Mouse (Mus musculus): Measurements from ENCODE around the gene Rab3gap2. TPM values are rescaled to one million over a fixed set of nuclear protein-coding genes. Genes with fewer than 3 reads are reported as not detected.
A peak's percentile ranks its signal among the peaks of the same experiment; 100 is the strongest.

Gene Rab3gap2
- polyA plus RNA-seq, 1 experiment from 2014 or later: 15.8 TPM

- H3K4me3 ChIP-seq (ENCODE audit: low read depth, low read length): no peak overlapping the region
- WGBS: 85% methylated on average over 9 of the region's 9 CpGs
These were observed 14.0 kb upstream of the Rab3gap2 start for GRCm38 (mm10) chr1:185189901-185190300.

DNA sequence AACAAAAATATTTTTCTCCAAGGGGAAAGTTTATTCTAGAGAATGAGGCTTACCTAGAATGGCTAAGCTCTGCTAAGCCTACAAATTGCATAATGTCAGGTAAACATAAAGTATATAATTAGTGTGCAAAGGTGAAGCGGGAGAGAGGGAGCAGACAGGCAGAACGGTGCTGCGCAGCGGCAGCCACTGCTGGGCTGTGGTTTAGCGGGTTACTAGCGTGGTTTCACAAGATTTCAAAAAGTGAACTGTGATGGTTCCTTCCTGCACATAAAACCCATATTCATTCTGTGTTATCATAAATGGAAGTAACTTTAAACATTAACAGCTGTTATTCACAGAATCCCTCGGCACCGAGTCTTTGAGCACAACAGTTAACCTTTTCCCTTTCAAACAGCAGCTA is 11.8 kb upstream of the Rab3gap2 start:
- Histone ChIP-seq H3K4me3 (ENCODE audit: low read depth, low read length) (no peak overlapping the region), H3K9ac (ENCODE audit: low read depth, low read length) (no peak overlapping the region), H3K9me3 (ENCODE audit: control insufficient read depth) (no peaks in the 10 kb centered on the region), H3K4me1 (replicated peaks; ENCODE audit: control insufficient read depth, insufficient read depth, low read length) (no peaks in the 10 kb centered on the region), H3K4me2 (replicated peaks; ENCODE audit: low read depth) (no peak overlapping the region), H3K36me3 (ENCODE audit: control insufficient read depth, insufficient read depth) (no peaks in the 10 kb centered on the region), H3K27me3 (replicated peaks; ENCODE audit: control insufficient read depth, insufficient read depth, low read length) (no peaks in the 10 kb centered on the region), H3K27ac (ENCODE audit: low read depth, low read length) (no peak overlapping the region)
- no peak for ATAC-seq
- TF ChIP-seq CTCF (IDR thresholded peaks at IDR 0.05; ENCODE audit: low read depth): no peak
- WGBS: 41% methylated on average over 8 of the region's 8 CpGs

More at GRCm38 (mm10) chr1:185189901-185190300, 14.0 kb upstream of the Rab3gap2 start:
- no peaks in the 10 kb centered on the region for H3K27me3 ChIP-seq (replicated peaks; ENCODE audit: control insufficient read depth, insufficient read depth, low read length)
- no peaks in the 10 kb centered on the region for H3K9me3 ChIP-seq (ENCODE audit: control insufficient read depth)
- TF ChIP-seq CTCF (IDR thresholded peaks at IDR 0.05; ENCODE audit: low read depth): no peak
- no peak for ATAC-seq
- H3K4me2 ChIP-seq (replicated peaks; ENCODE audit: low read depth): no peak overlapping the region
- no peak overlapping the region for H3K27ac ChIP-seq (ENCODE audit: low read depth, low read length)
- no peak overlapping the region for H3K9ac ChIP-seq (ENCODE audit: low read depth, low read length)
- no peaks in the 10 kb centered on the region for H3K4me1 ChIP-seq (replicated peaks; ENCODE audit: control insufficient read depth, insufficient read depth, low read length)
- H3K36me3 ChIP-seq (ENCODE audit: control insufficient read depth, insufficient read depth): no peaks in the 10 kb centered on the region

GRCm38 (mm10) chr1:185193509-185193908 is 10.4 kb upstream of the Rab3gap2 start:
- no peaks in the 10 kb centered on the region for H3K36me3 ChIP-seq (ENCODE audit: control insufficient read depth, insufficient read depth)
- H3K4me2 ChIP-seq (replicated peaks; ENCODE audit: low read depth): no peak overlapping the region
- H3K9ac ChIP-seq (ENCODE audit: low read depth, low read length): no peak overlapping the region
- H3K4me3 ChIP-seq (ENCODE audit: low read depth, low read length): no peak overlapping the region
- no peaks in the 10 kb centered on the region for H3K27me3 ChIP-seq (replicated peaks; ENCODE audit: control insufficient read depth, insufficient read depth, low read length)
- no peaks in the 10 kb centered on the region for H3K4me1 ChIP-seq (replicated peaks; ENCODE audit: control insufficient read depth, insufficient read depth, low read length)
- ATAC-seq: peak; percentile 76
- H3K9me3 ChIP-seq (ENCODE audit: control insufficient read depth): no peaks in the 10 kb centered on the region
- WGBS: 10% methylated on average over 10 of the region's 10 CpGs
- H3K27ac ChIP-seq (ENCODE audit: low read depth, low read length): no peak overlapping the region
- TF ChIP-seq CTCF (IDR thresholded peaks at IDR 0.05; ENCODE audit: low read depth): peak; percentile 95

GRCm38 (mm10) chr1:185196323-185196722 is 7.6 kb upstream of the Rab3gap2 start:
- Histone ChIP-seq H3K4me1 (replicated peaks; ENCODE audit: control insufficient read depth, insufficient read depth, low read length) (no peaks in the 10 kb centered on the region), H3K9me3 (ENCODE audit: control insufficient read depth) (no peaks in the 10 kb centered on the region), H3K27ac (ENCODE audit: low read depth, low read length) (no peak overlapping the region), H3K4me3 (ENCODE audit: low read depth, low read length) (no peak overlapping the region), H3K4me2 (replicated peaks; ENCODE audit: low read depth) (no peak overlapping the region), H3K36me3 (ENCODE audit: control insufficient read depth, insufficient read depth) (no peaks in the 10 kb centered on the region), H3K27me3 (replicated peaks; ENCODE audit: control insufficient read depth, insufficient read depth, low read length) (no peaks in the 10 kb centered on the region), H3K9ac (ENCODE audit: low read depth, low read length) (no peak overlapping the region)
- WGBS: 67% methylated on average over 3 of the region's 3 CpGs
- no peak for TF ChIP-seq CTCF (IDR thresholded peaks at IDR 0.05; ENCODE audit: low read depth)
- no peak for ATAC-seq

GRCm38 (mm10) chr1:185200571-185201395 is 3.1 kb upstream of the Rab3gap2 start:
- Histone ChIP-seq H3K4me1 (replicated peaks; ENCODE audit: control insufficient read depth, insufficient read depth, low read length) (peaks cover 3% of the 10 kb centered on the region; the same call in 1 of the 2 replicates), H3K4me2 (replicated peaks; ENCODE audit: low read depth) (no peak overlapping the region), H3K9me3 (ENCODE audit: control insufficient read depth) (no peaks in the 10 kb centered on the region), H3K4me3 (ENCODE audit: low read depth, low read length) (no peak overlapping the region), H3K36me3 (ENCODE audit: control insufficient read depth, insufficient read depth) (no peaks in the 10 kb centered on the region), H3K27me3 (replicated peaks; ENCODE audit: control insufficient read depth, insufficient read depth, low read length) (no peaks in the 10 kb centered on the region), H3K27ac (ENCODE audit: low read depth, low read length) (no peak overlapping the region), H3K9ac (ENCODE audit: low read depth, low read length) (no peak overlapping the region)
- no peak for ATAC-seq
- no peak for TF ChIP-seq CTCF (IDR thresholded peaks at IDR 0.05; ENCODE audit: low read depth)
- 74% methylated on average over 22 of the region's 22 CpGs for WGBS

GRCm38 (mm10) chr1:185201994-185202393 is 1.9 kb upstream of the Rab3gap2 start:
- Histone ChIP-seq H3K4me3 (ENCODE audit: low read depth, low read length) (no peak overlapping the region), H3K4me1 (replicated peaks; ENCODE audit: control insufficient read depth, insufficient read depth, low read length) (peaks cover 3% of the 10 kb centered on the region; the same call in 1 of the 2 replicates), H3K27me3 (replicated peaks; ENCODE audit: control insufficient read depth, insufficient read depth, low read length) (no peaks in the 10 kb centered on the region), H3K4me2 (replicated peaks; ENCODE audit: low read depth) (no peak overlapping the region), H3K9me3 (ENCODE audit: control insufficient read depth) (no peaks in the 10 kb centered on the region), H3K9ac (ENCODE audit: low read depth, low read length) (no peak overlapping the region), H3K36me3 (ENCODE audit: control insufficient read depth, insufficient read depth) (no peaks in the 10 kb centered on the region), H3K27ac (ENCODE audit: low read depth, low read length) (no peak overlapping the region)
- ATAC-seq: no peak
- WGBS: 82% methylated on average over 2 of the region's 2 CpGs
- TF ChIP-seq CTCF (IDR thresholded peaks at IDR 0.05; ENCODE audit: low read depth): peak; percentile 46
